Mouse (Mus musculus) midbrain, embryonic 12.5 days (tissue): ENCODE data around the gene Col4a3. TPM values are rescaled to one million over a fixed set of nuclear protein-coding genes. Genes with fewer than 3 reads are reported as not detected.
A peak's percentile ranks its signal among the peaks of the same experiment; 100 is the strongest.

Experiments
- ATAC-seq: fragments of 200-750 bp; cut with Nextera tagmentation; 2 replicates; pipeline ENCODE4 v1.8.0; 2017; ENCODE audit warnings: low read depth, moderate TSS enrichment, moderate library complexity; ENCODE audit not compliant: low FRiP score
- H3K27ac ChIP-seq: fragments of 300-500 bp; sonication (generic); replicated peaks from 2 replicates; pipeline ENCODE4 v1.5.1; 2016; ENCODE audit warnings: mild to moderate bottlenecking
- H3K27me3 ChIP-seq: fragments of 300-500 bp; sonication (generic); 2 replicates; pipeline ENCODE4 v1.6.1; 2016; ENCODE audit warnings: mild to moderate bottlenecking
- H3K36me3 ChIP-seq: fragments of 300-500 bp; sonication (generic); 2 replicates; pipeline ENCODE4 v1.6.1; 2016
- H3K4me1 ChIP-seq: fragments of 300-500 bp; sonication (generic); 2 replicates; pipeline ENCODE4 v1.6.1; 2016
- H3K4me2 ChIP-seq: fragments of 300-500 bp; sonication (generic); replicated peaks from 2 replicates; pipeline ENCODE4 v1.6.1; 2016; ENCODE audit warnings: mild to moderate bottlenecking, moderate library complexity
- H3K4me3 ChIP-seq: fragments of 300-500 bp; sonication (generic); 2 replicates; pipeline ENCODE4 v1.5.1; 2016; ENCODE audit warnings: mild to moderate bottlenecking
- H3K9ac ChIP-seq: fragments of 300-500 bp; sonication (generic); replicated peaks from 2 replicates; pipeline ENCODE4 v1.6.1; 2016; ENCODE audit warnings: mild to moderate bottlenecking, moderate library complexity
- H3K9me3 ChIP-seq: fragments of 300-500 bp; sonication (generic); 2 replicates; pipeline ENCODE4 v1.6.1; 2016; ENCODE audit warnings: mild to moderate bottlenecking
- WGBS: fragments of 180-500 bp; shearing (Covaris S2); methylation state at CpG from one replicate; pipeline ENCODE4 v1.1.7; 2016; 5-methylcytosine and 5-hydroxymethylcytosine counted together
- polyA plus RNA-seq: library from polyadenylated mRNA; unstranded; fragments of >200 nt; fragmentation: Nextera tagmentation; extraction: Ambion mirVana; gene quantifications from 2 replicates; pipeline ENCODE4 v1.2.1, GENCODE M21; 2016

Gene Col4a3
- polyA plus RNA-seq, 1 experiment from 2014 or later = 0.09 TPM

GRCm38 (mm10) chr1:82717816-82718512 is 131.2 kb downstream of the Col4a3 start:
- H3K4me3 ChIP-seq = no peak overlapping the region
- no peak overlapping the region for H3K27ac ChIP-seq
- no peaks in the 10 kb centered on the region for H3K4me1 ChIP-seq
- H3K9ac ChIP-seq = no peak overlapping the region
- WGBS = 78% methylated on average over 9 of the region's 9 CpGs
- no peak overlapping the region for H3K4me2 ChIP-seq
- peaks cover 6% of the 10 kb centered on the region for H3K27me3 ChIP-seq
- ATAC-seq = no peak
- no peaks in the 10 kb centered on the region for H3K9me3 ChIP-seq
- H3K36me3 ChIP-seq = no peaks in the 10 kb centered on the region

- Histone ChIP-seq H3K4me2 (peak within 1 kb of the TSS; percentile 83), H3K4me1 (peaks cover 8% of the 10 kb centered on the region), H3K9me3 (no peaks in the 10 kb centered on the region), H3K27ac (peak within 1 kb of the TSS; percentile 54), H3K36me3 (peaks cover 8% of the 10 kb centered on the region), H3K27me3 (peaks cover 6% of the 10 kb centered on the region), H3K4me3 (peak within 1 kb of the TSS; percentile 67), H3K9ac (peak within 1 kb of the TSS; percentile 82)
- WGBS = 10% methylated on average over 38 of the region's 38 CpGs
- ATAC-seq = peak; percentile 98
Measured at GRCm38 (mm10) chr1:82724339-82725025, 137.8 kb downstream of the Col4a3 start, which contains the start of gene Mff. TSS of gene Mff (plus strand) at chr1:82724890.

- Histone ChIP-seq H3K36me3 (peaks cover 15% of the 10 kb centered on the region), H3K9me3 (no peaks in the 10 kb centered on the region), H3K27ac (peak overlapping the region; percentile 54), H3K4me3 (peak overlapping the region; percentile 67), H3K4me2 (peak overlapping the region; percentile 83), H3K9ac (peak overlapping the region; percentile 82), H3K27me3 (peaks cover 6% of the 10 kb centered on the region), H3K4me1 (peaks cover 8% of the 10 kb centered on the region)
- ATAC-seq = peak; percentile 98
- WGBS = under 1% methylated on average over 37 of the region's 37 CpGs
Measured at GRCm38 (mm10) chr1:82725026-82725874, 138.5 kb downstream of the Col4a3 start.

GRCm38 (mm10) chr1:82725875-82726185 is 139.1 kb downstream of the Col4a3 start:
- Histone ChIP-seq H3K9ac (peak overlapping the region; percentile 82), H3K27ac (no peak overlapping the region), H3K9me3 (no peaks in the 10 kb centered on the region), H3K4me1 (peaks cover 8% of the 10 kb centered on the region), H3K4me2 (peak overlapping the region; percentile 83), H3K4me3 (peak overlapping the region; percentile 67), H3K27me3 (peaks cover 6% of the 10 kb centered on the region), H3K36me3 (peaks cover 21% of the 10 kb centered on the region)
- ATAC-seq = no peak
- 57% methylated on average over 4 of the region's 4 CpGs for WGBS

- ATAC-seq = no peak
- 94% methylated on average over 5 of the region's 5 CpGs for WGBS
- H3K4me1 ChIP-seq = peaks cover 8% of the 10 kb centered on the region
Measured at GRCm38 (mm10) chr1:82726482-82726881, 139.8 kb downstream of the Col4a3 start.

GRCm38 (mm10) chr1:82733357-82733756 is 146.6 kb downstream of the Col4a3 start:
- no peak overlapping the region for H3K4me3 ChIP-seq
- no peak overlapping the region for H3K9ac ChIP-seq
- no peaks in the 10 kb centered on the region for H3K9me3 ChIP-seq
- no peaks in the 10 kb centered on the region for H3K27me3 ChIP-seq
- no peak overlapping the region for H3K27ac ChIP-seq
- 91% methylated on average over 1 of the region's 1 CpGs for WGBS
- no peak overlapping the region for H3K4me2 ChIP-seq
- no peak for ATAC-seq
- H3K4me1 ChIP-seq = no peaks in the 10 kb centered on the region
- H3K36me3 ChIP-seq = peaks cover 81% of the 10 kb centered on the region

More at GRCm38 (mm10) chr1:82726482-82726881, 139.8 kb downstream of the Col4a3 start:
- peaks cover 4% of the 10 kb centered on the region for H3K27me3 ChIP-seq
- H3K4me3 ChIP-seq = no peak overlapping the region
- peaks cover 28% of the 10 kb centered on the region for H3K36me3 ChIP-seq
- H3K9me3 ChIP-seq = no peaks in the 10 kb centered on the region
- H3K9ac ChIP-seq = no peak overlapping the region
- H3K27ac ChIP-seq = no peak overlapping the region
- H3K4me2 ChIP-seq = no peak overlapping the region

GRCm38 (mm10) chr1:82738066-82738465 is 151.3 kb downstream of the Col4a3 start:
- Histone ChIP-seq H3K4me2 (no peak overlapping the region), H3K9ac (no peak overlapping the region), H3K9me3 (no peaks in the 10 kb centered on the region), H3K27me3 (no peaks in the 10 kb centered on the region), H3K36me3 (peaks cover 62% of the 10 kb centered on the region), H3K4me1 (no peaks in the 10 kb centered on the region), H3K27ac (no peak overlapping the region), H3K4me3 (no peak overlapping the region)
- 96% methylated on average over 1 of the region's 1 CpGs for WGBS
- no peak for ATAC-seq

GRCm38 (mm10) chr1:82741539-82741938 is 154.8 kb downstream of the Col4a3 start:
- Histone ChIP-seq H3K4me2 (no peak overlapping the region), H3K36me3 (peaks cover 41% of the 10 kb centered on the region), H3K9me3 (no peaks in the 10 kb centered on the region), H3K27me3 (no peaks in the 10 kb centered on the region), H3K9ac (no peak overlapping the region), H3K4me3 (no peak overlapping the region), H3K4me1 (no peaks in the 10 kb centered on the region), H3K27ac (no peak overlapping the region)
- no peak for ATAC-seq
- WGBS = 87% methylated on average over 7 of the region's 7 CpGs

- no peak for ATAC-seq
- Histone ChIP-seq H3K27ac (no peak overlapping the region), H3K27me3 (no peaks in the 10 kb centered on the region), H3K9me3 (no peaks in the 10 kb centered on the region), H3K9ac (no peak overlapping the region), H3K4me2 (no peak overlapping the region), H3K4me3 (no peak overlapping the region), H3K36me3 (peaks cover 30% of the 10 kb centered on the region), H3K4me1 (no peaks in the 10 kb centered on the region)
- 92% methylated on average over 3 of the region's 3 CpGs for WGBS
Measured at GRCm38 (mm10) chr1:82743962-82744361, 157.2 kb downstream of the Col4a3 start.

GRCm38 (mm10) chr1:82746408-82746807 is 159.7 kb downstream of the Col4a3 start:
- Histone ChIP-seq H3K4me1 (no peaks in the 10 kb centered on the region), H3K27ac (no peak overlapping the region), H3K27me3 (no peaks in the 10 kb centered on the region), H3K9ac (no peak overlapping the region), H3K4me2 (no peak overlapping the region), H3K36me3 (peaks cover 24% of the 10 kb centered on the region), H3K4me3 (no peak overlapping the region), H3K9me3 (no peaks in the 10 kb centered on the region)
- WGBS = 91% methylated on average over 4 of the region's 4 CpGs
- ATAC-seq = no peak

- no peaks in the 10 kb centered on the region for H3K4me1 ChIP-seq
- no peaks in the 10 kb centered on the region for H3K27me3 ChIP-seq
- H3K27ac ChIP-seq = no peak overlapping the region
- H3K4me2 ChIP-seq = no peak overlapping the region
- ATAC-seq = no peak
- H3K9ac ChIP-seq = no peak overlapping the region
- peaks cover 21% of the 10 kb centered on the region for H3K36me3 ChIP-seq
- 91% methylated on average over 2 of the region's 2 CpGs for WGBS
- H3K9me3 ChIP-seq = no peaks in the 10 kb centered on the region
- no peak overlapping the region for H3K4me3 ChIP-seq
Measured at GRCm38 (mm10) chr1:82747714-82748452, 161.2 kb downstream of the Col4a3 start.
